12 mouse cellular contexts compared by ENCODE assay signal in the genomic region with DNA sequence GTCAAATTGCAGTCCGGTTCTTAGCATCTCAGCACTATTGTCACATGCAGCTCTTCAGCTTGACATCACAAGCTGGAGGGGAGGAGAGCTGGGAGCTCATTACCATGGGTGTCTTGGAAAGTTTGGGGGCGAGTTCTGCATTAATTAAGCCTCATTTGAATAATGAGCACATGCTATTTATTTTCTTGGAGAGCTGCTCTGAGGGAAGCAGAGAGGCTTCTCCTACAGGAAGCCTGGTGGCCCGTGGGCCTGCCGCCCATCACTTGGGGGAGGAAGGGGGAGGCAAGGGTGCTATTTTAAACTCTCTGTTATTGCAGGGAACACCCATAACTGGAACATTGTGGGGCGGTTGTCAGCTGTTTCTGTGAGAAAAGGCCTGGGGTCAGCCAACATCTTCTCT.
A peak's percentile ranks its signal among the peaks of the same experiment; 100 is the strongest.
DNase-seq lines count a peak whose midpoint lies in the region; ATAC-seq lines count a peak whose summit lies in the region.
"Had no signal": no experiment of that assay in that cellular context is flagged by ENCODE, and none has a peak within 500 bp of the region (broad histone marks: within the 10 kb centered on the region; RNA-seq: fewer than 3 reads in every experiment).

No protein-coding gene starts in this region.

- H3K4me2 ChIP-seq in forebrain, embryonic 14.5 days (ENCODE audit: low read length): no peak overlapping the region

- H3K27ac ChIP-seq in forebrain, embryonic 14.5 days (ENCODE audit: low read depth, low read length): 0 out of 2 replicates have a peak overlapping the region, but pooled peaks have one; percentile 14

- H3K4me3 ChIP-seq in forebrain, embryonic 14.5 days (ENCODE audit: low read depth, low read length): no peak overlapping the region
- H3K4me3 ChIP-seq: myocyte had no signal

- H3K9ac ChIP-seq in forebrain, embryonic 14.5 days (ENCODE audit: low read length): no peak overlapping the region

- peak; percentile 92 for DNase-seq in forebrain, embryonic 14.5 days (ENCODE audit: low spot score)
- DNase-seq in frontal cortex, postnatal 14 days (ENCODE audit: low spot score in 2 of 2): peak; percentile 53 to 73
- peak; percentile 74 to 80 for DNase-seq in layer of hippocampus, postnatal 36 days
- peak; percentile 56 for DNase-seq in right cerebral cortex, postnatal 14 days
- no peak for DNase-seq in ovary, postnatal 36 days (ENCODE audit: low spot score)
- DNase-seq in ovary, postnatal 10 days (ENCODE audit: low spot score): no peak
- no peak for DNase-seq in urinary bladder, adult 18-20 months (ENCODE audit: low spot score in 2 of 2)
- DNase-seq: cerebellum, adult 8-10 months; kidney, postnatal 25 days; thymus, postnatal 14 days had no signal

- no peaks in the 10 kb centered on the region for H3K9me3 ChIP-seq in forebrain, embryonic 14.5 days (replicated peaks; ENCODE audit: control insufficient read depth, low read length)

- 0 out of 2 replicates have a peak, but pooled peaks cover 12% of the 10 kb centered on the region for H3K4me1 ChIP-seq in forebrain, embryonic 14.5 days (ENCODE audit: control insufficient read depth, insufficient read depth, low read length)

- H3K36me3 ChIP-seq in forebrain, embryonic 14.5 days (ENCODE audit: control insufficient read depth, insufficient read depth, low read length): no peaks in the 10 kb centered on the region

- ATAC-seq in forebrain, embryonic 14.5 days: peak; percentile 91
- ATAC-seq: inflammation-experienced regulatory T-cells, adult 6 months had no signal

- WGBS in forebrain, embryonic 14.5 days: 10% methylated on average over 5 of the region's 5 CpGs

- no peaks in the 10 kb centered on the region for H3K27me3 ChIP-seq in forebrain, embryonic 14.5 days (replicated peaks; ENCODE audit: control insufficient read depth, insufficient read depth, low read length)

Comparison
In these comparisons a context has a peak if more than half of its experiments do, and no peak if none do; other contexts are left out.
1. DNase-seq: peak in forebrain, embryonic 14.5 days (single experiment), frontal cortex, postnatal 14 days (2 of 2), layer of hippocampus, postnatal 36 days (2 of 2) and right cerebral cortex, postnatal 14 days (single experiment); none in ovary, postnatal 36 days (single experiment), ovary, postnatal 10 days (single experiment) and urinary bladder, adult 18-20 months (0 of 2).